Mouse (Mus musculus): ENCODE data around the gene Tmem217. TPM values are rescaled to one million over a fixed set of nuclear protein-coding genes. Genes with fewer than 3 reads are reported as not detected.

Gene Tmem217
- polyA plus RNA-seq, 1 experiment = not detected

DNA sequence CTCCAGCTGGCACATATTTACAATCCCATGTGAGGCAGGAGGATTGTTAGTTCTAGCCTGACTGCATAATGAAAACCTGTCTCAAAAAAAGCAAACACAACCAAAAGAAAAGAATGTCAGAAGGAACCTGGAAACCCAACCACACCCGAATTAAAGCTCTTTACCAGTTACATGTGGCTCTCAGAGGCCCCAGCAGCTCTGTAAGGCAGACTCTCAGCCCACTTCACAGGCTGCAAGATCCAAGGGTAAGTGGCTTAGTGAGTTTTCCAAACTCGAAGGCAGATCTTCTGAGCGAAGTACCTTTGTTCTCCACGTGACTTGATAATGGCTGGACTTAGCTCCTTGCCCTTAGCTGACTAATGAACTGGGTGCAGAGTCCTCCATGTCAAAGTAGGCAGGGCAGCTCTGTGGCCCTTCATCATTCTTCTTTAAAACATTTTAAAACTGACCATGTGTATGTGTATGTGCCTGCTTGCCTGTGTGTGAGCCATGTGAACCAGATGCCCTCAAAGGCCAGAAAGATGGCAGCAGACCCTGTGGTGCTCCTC lies 27.5 kb upstream of the Tmem217 start:
- 89% methylated on average over 4 of the region's 4 CpGs for WGBS
- peaks cover 28% of the 10 kb centered on the region for H3K36me3 ChIP-seq (ENCODE audit: control insufficient read depth, insufficient read depth, low read length)
- H3K27ac ChIP-seq (ENCODE audit: insufficient read depth, low read length) = no peak overlapping the region
- H3K27me3 ChIP-seq (ENCODE audit: control insufficient read depth, insufficient read depth, low read length) = no peaks in the 10 kb centered on the region
- no peak for DNase-seq (ENCODE audit: low read depth in 1 of 2, low spot score in 2 of 2)
- peaks cover 4% of the 10 kb centered on the region; the same call in 1 of the 2 replicates for H3K4me1 ChIP-seq (ENCODE audit: control insufficient read depth, insufficient read depth, insufficient read length)
- no peak for TF ChIP-seq CTCF (IDR thresholded peaks at IDR 0.05; ENCODE audit: extremely low read depth, insufficient read depth, insufficient read length, insufficient replicate concordance)
- H3K4me3 ChIP-seq (ENCODE audit: extremely low read depth, insufficient read depth, insufficient read length) = no peak overlapping the region

DNA sequence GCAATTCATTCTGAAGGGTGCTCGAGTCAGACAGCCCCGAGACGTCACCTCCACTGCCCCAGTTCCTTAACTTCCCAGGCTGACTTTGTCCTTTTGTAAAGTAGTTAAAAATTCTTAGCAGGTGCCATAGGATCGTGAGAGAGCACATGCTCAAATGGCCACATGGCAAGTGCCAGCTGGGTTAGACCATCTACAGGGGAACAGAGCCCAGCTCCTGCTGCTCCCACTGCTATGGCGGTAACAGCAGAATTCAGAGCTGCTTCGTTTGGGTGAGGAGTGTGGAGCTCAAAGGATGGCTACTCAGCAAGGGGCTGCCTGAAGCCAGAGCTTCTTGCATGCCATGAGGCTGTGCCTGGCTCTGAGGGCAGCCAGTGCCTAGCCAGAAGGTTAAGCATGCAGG lies 17.6 kb upstream of the Tmem217 start:
- 86% methylated on average over 6 of the region's 6 CpGs for WGBS

DNA sequence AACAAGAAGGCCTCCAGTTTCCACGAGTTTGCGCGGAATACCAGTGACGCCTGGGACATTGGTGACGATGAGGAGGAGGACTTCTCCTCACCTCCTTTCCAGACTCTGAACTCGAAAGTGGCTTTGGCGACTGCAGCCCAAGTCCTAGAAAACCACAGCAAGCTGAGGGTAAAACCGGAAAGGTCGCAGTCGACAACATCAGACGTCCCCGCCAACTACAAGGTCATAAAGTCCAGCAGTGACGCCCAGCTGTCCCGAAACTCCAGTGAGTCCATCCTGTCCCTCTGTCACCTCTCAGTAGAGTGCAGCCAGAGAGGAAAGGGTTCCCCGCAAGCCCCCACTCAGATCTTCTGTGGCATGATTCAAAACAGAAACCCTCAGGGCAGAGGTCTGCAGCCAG lies 16.2 kb upstream of the Tmem217 start:
- WGBS = 92% methylated on average over 15 of the region's 15 CpGs
- Histone ChIP-seq H3K27ac (ENCODE audit: insufficient read depth, low read length) (no peak overlapping the region), H3K4me3 (ENCODE audit: extremely low read depth, insufficient read depth, insufficient read length) (no peak overlapping the region), H3K36me3 (ENCODE audit: control insufficient read depth, insufficient read depth, low read length) (peaks cover 42% of the 10 kb centered on the region), H3K27me3 (ENCODE audit: control insufficient read depth, insufficient read depth, low read length) (no peaks in the 10 kb centered on the region), H3K4me1 (ENCODE audit: control insufficient read depth, insufficient read depth, insufficient read length) (no peaks in the 10 kb centered on the region)
- DNase-seq (ENCODE audit: low read depth in 1 of 2, low spot score in 2 of 2) = no peak
- no peak for TF ChIP-seq POLR2A (IDR thresholded peaks at IDR 0.05; ENCODE audit: low read depth, low read length)
- TF ChIP-seq CTCF (IDR thresholded peaks at IDR 0.05; ENCODE audit: extremely low read depth, insufficient read depth, insufficient read length, insufficient replicate concordance) = no peak

More for the DNA sequence above, 17.6 kb upstream of the Tmem217 start:
- Histone ChIP-seq H3K27me3 (ENCODE audit: control insufficient read depth, insufficient read depth, low read length) (no peaks in the 10 kb centered on the region), H3K36me3 (ENCODE audit: control insufficient read depth, insufficient read depth, low read length) (peaks cover 42% of the 10 kb centered on the region), H3K4me1 (ENCODE audit: control insufficient read depth, insufficient read depth, insufficient read length) (no peaks in the 10 kb centered on the region), H3K27ac (ENCODE audit: insufficient read depth, low read length) (no peak overlapping the region), H3K4me3 (ENCODE audit: extremely low read depth, insufficient read depth, insufficient read length) (no peak overlapping the region)
- no peak for TF ChIP-seq CTCF (IDR thresholded peaks at IDR 0.05; ENCODE audit: extremely low read depth, insufficient read depth, insufficient read length, insufficient replicate concordance)
- no peak for TF ChIP-seq POLR2A (IDR thresholded peaks at IDR 0.05; ENCODE audit: low read depth, low read length)
- DNase-seq (ENCODE audit: low read depth in 1 of 2, low spot score in 2 of 2) = no peak

DNA sequence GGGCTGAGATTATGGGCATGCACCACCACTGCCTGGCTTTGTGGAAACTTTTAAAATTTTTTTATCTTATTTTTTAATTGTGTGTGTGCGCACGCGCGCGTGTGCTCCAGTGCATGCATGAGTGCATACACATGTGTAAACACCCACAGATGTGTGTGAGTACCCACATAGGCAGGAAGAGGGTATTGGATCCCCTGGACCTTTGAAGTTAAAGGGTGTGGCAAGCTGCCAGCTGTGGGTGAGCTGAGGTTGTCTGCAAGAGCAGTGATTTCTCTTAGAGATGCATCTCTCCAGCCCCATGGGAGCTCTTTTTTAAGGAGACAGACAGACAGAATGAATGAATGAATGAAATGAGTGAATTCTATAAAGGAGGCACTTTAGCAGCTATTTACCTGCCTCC lies 13.3 kb upstream of the Tmem217 start:
- Histone ChIP-seq H3K27me3 (ENCODE audit: control insufficient read depth, insufficient read depth, low read length) (no peaks in the 10 kb centered on the region), H3K36me3 (ENCODE audit: control insufficient read depth, insufficient read depth, low read length) (peaks cover 20% of the 10 kb centered on the region), H3K27ac (ENCODE audit: insufficient read depth, low read length) (no peak overlapping the region), H3K4me1 (ENCODE audit: control insufficient read depth, insufficient read depth, insufficient read length) (no peaks in the 10 kb centered on the region), H3K4me3 (ENCODE audit: extremely low read depth, insufficient read depth, insufficient read length) (no peak overlapping the region)
- TF ChIP-seq POLR2A (IDR thresholded peaks at IDR 0.05; ENCODE audit: low read depth, low read length) (no peak), CTCF (IDR thresholded peaks at IDR 0.05; ENCODE audit: extremely low read depth, insufficient read depth, insufficient read length, insufficient replicate concordance) (no peak)
- WGBS = 88% methylated on average over 5 of the region's 5 CpGs
- DNase-seq (ENCODE audit: low read depth in 1 of 2, low spot score in 2 of 2) = no peak

DNA sequence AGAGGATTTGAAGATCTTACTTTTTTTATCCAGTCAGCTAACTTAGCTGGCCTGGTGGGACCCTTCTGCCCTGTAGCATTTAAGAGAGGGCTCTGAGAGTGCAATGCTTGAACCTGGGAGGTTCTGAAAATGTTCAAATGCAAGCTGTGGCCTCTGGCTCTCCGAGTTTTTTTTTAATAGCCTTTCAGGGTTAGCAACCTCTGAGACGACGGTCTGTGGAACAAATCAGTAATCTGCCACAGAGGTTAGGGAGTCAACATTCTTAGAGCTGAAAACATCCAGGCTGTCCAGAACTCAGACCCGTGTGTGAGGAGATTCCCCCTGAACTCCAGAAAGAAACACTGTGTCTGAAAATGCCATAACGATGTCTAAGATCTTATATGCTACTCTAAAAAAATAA lies 6.3 kb upstream of the Tmem217 start:
- TF ChIP-seq POLR2A (IDR thresholded peaks at IDR 0.05; ENCODE audit: low read depth, low read length) (no peak), CTCF (IDR thresholded peaks at IDR 0.05; ENCODE audit: extremely low read depth, insufficient read depth, insufficient read length, insufficient replicate concordance) (no peak)
- no peak for DNase-seq (ENCODE audit: low read depth in 1 of 2, low spot score in 2 of 2)
- 83% methylated on average over 5 of the region's 5 CpGs for whole genome bisulfite sequencing
- Histone ChIP-seq H3K27me3 (ENCODE audit: control insufficient read depth, insufficient read depth, low read length) (no peaks in the 10 kb centered on the region), H3K36me3 (ENCODE audit: control insufficient read depth, insufficient read depth, low read length) (peaks cover 1% of the 10 kb centered on the region; the same call in 1 of the 2 replicates), H3K27ac (ENCODE audit: insufficient read depth, low read length) (no peak overlapping the region), H3K4me1 (ENCODE audit: control insufficient read depth, insufficient read depth, insufficient read length) (no peaks in the 10 kb centered on the region), H3K4me3 (ENCODE audit: extremely low read depth, insufficient read depth, insufficient read length) (no peak overlapping the region)

DNA sequence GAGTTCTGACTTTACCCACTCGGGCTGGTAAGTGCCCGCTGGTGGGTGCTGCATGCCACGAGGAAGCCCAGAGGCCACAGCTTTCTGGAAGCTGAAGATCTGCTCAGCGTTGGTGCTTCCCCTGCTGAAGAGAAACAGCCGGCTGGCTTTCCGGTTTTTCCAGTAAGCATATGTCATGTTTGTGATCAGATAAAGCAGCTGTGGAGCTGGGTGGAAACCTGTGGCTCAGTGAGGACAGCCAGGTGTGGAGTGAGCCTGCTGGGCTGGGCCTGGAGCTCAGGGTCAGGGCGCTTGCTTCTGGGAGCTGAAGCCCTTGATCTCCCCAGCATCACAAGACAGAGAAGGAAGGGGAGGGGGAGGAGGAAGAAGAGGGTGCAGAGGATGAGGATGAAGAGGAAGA lies 4.7 kb upstream of the Tmem217 start:
- H3K27me3 ChIP-seq (ENCODE audit: control insufficient read depth, insufficient read depth, low read length) = no peaks in the 10 kb centered on the region
- peaks cover 1% of the 10 kb centered on the region; the same call in 1 of the 2 replicates for H3K36me3 ChIP-seq (ENCODE audit: control insufficient read depth, insufficient read depth, low read length)
- H3K27ac ChIP-seq (ENCODE audit: insufficient read depth, low read length) = no peak overlapping the region
- no peak overlapping the region for H3K4me3 ChIP-seq (ENCODE audit: extremely low read depth, insufficient read depth, insufficient read length)
- 73% methylated on average over 7 of the region's 7 CpGs for WGBS
- no peak for DNase-seq (ENCODE audit: low read depth in 1 of 2, low spot score in 2 of 2)
- H3K4me1 ChIP-seq (ENCODE audit: control insufficient read depth, insufficient read depth, insufficient read length) = no peaks in the 10 kb centered on the region
- TF ChIP-seq CTCF (IDR thresholded peaks at IDR 0.05; ENCODE audit: extremely low read depth, insufficient read depth, insufficient read length, insufficient replicate concordance) = no peak
- TF ChIP-seq POLR2A (IDR thresholded peaks at IDR 0.05; ENCODE audit: low read depth, low read length) = no peak

DNA sequence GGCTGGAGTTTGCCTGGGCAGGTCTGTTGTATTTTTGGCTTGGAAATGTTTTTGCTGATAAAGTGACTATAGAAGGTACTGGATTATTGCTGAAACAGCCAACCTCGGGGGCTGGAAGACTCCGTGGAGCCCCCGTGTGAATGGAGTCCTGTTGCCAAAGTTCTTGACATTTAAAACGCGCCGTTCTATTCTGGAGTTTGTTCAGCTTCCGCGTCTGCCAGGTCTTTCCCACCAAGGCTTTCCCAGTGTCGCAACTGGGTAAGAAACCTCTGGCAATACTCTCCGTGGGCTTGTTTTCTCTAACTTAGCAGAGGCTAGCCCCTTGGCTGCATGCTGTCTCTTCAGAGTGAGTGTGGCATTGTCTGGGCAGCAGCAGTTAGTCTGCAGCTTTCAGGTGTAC lies 4.3 kb upstream of the Tmem217 start:
- Histone ChIP-seq H3K36me3 (ENCODE audit: control insufficient read depth, insufficient read depth, low read length) (peaks cover 1% of the 10 kb centered on the region; the same call in 1 of the 2 replicates), H3K4me3 (ENCODE audit: extremely low read depth, insufficient read depth, insufficient read length) (no peak overlapping the region), H3K27me3 (ENCODE audit: control insufficient read depth, insufficient read depth, low read length) (no peaks in the 10 kb centered on the region), H3K27ac (ENCODE audit: insufficient read depth, low read length) (no peak overlapping the region), H3K4me1 (ENCODE audit: control insufficient read depth, insufficient read depth, insufficient read length) (peaks cover 2% of the 10 kb centered on the region; the same call in 1 of the 2 replicates)
- DNase-seq (ENCODE audit: low read depth in 1 of 2, low spot score in 2 of 2) = no peak
- WGBS = 88% methylated on average over 10 of the region's 10 CpGs
- TF ChIP-seq POLR2A (IDR thresholded peaks at IDR 0.05; ENCODE audit: low read depth, low read length) (no peak), CTCF (IDR thresholded peaks at IDR 0.05; ENCODE audit: extremely low read depth, insufficient read depth, insufficient read length, insufficient replicate concordance) (no peak)

Measured in spleen, adult 2 months (tissue).